Mouse (Mus musculus) C2C12 (cell line): ENCODE measurements around the gene Trcg1. TPM values are rescaled to one million over a fixed set of nuclear protein-coding genes. Genes with fewer than 3 reads are reported as not detected.

ENCODE experiments used
- H3K27me3 ChIP-seq: one replicate; pipeline ENCODE4 v1.6.1; 2011; ENCODE audit not compliant: control insufficient read depth, insufficient read depth, insufficient read length
- H3K36me3 ChIP-seq: one replicate; pipeline ENCODE4 v1.6.1; 2011; ENCODE audit not compliant: control insufficient read depth, insufficient read depth
- H3K4me3 ChIP-seq: one replicate; pipeline ENCODE4 v1.5.1; 2011; ENCODE audit warnings: mild to moderate bottlenecking, control low read depth; ENCODE audit not compliant: poor library complexity, insufficient read depth, severe bottlenecking
- H3K79me2 ChIP-seq: one replicate; pipeline ENCODE4 v1.6.1; 2011; ENCODE audit not compliant: control insufficient read depth, insufficient read depth
- H3K79me3 ChIP-seq: one replicate; pipeline ENCODE4 v1.6.1; 2011; ENCODE audit warnings: low read depth, control low read depth
- H3ac ChIP-seq: one replicate; pipeline ENCODE3; 2011; ENCODE audit warnings: low read depth; ENCODE audit not compliant: control insufficient read depth, insufficient read length
- CEBPB ChIP-seq: IDR thresholded peaks from one replicate; pipeline ENCODE4 v1.6.1; 2011; ENCODE audit warnings: low read depth, mild to moderate bottlenecking, control low read depth, moderate library complexity
- CTCF ChIP-seq: IDR thresholded peaks from one replicate; pipeline ENCODE4 v1.5.1; 2011; ENCODE audit not compliant: control insufficient read depth, insufficient read depth, insufficient read length
- FOSL1 ChIP-seq: IDR thresholded peaks from one replicate; pipeline ENCODE4 v1.8.0; 2011; ENCODE audit warnings: mild to moderate bottlenecking, low read length; ENCODE audit not compliant: poor library complexity, insufficient read depth, severe bottlenecking
- MAX ChIP-seq: IDR thresholded peaks from one replicate; pipeline ENCODE4 v1.6.1; 2011; ENCODE audit warnings: mild to moderate bottlenecking, control low read depth
- MYOD1 ChIP-seq: IDR thresholded peaks from one replicate; pipeline ENCODE4 v1.6.1; 2011; ENCODE audit warnings: low read depth; ENCODE audit not compliant: control insufficient read depth, insufficient read length
- MYOG ChIP-seq: IDR thresholded peaks from one replicate; pipeline ENCODE4 v1.6.1; 2011; ENCODE audit not compliant: control insufficient read depth, insufficient read length; ENCODE audit errors: extremely low read depth
- USF1 ChIP-seq: IDR thresholded peaks from one replicate; pipeline ENCODE4 v1.6.1; 2011; ENCODE audit warnings: low read depth, mild to moderate bottlenecking, control low read depth, moderate library complexity
- polyA plus RNA-seq: library from polyadenylated mRNA; unstranded; fragments of >200 nt; fragmentation: generic; extraction: Trizol; gene quantifications from one replicate; pipeline ENCODE4 v1.2.1, GENCODE M21; 2012; ENCODE audit warnings: missing spikeins

Gene Trcg1
- polyA plus RNA-seq, 1 experiment: not detected

DNA sequence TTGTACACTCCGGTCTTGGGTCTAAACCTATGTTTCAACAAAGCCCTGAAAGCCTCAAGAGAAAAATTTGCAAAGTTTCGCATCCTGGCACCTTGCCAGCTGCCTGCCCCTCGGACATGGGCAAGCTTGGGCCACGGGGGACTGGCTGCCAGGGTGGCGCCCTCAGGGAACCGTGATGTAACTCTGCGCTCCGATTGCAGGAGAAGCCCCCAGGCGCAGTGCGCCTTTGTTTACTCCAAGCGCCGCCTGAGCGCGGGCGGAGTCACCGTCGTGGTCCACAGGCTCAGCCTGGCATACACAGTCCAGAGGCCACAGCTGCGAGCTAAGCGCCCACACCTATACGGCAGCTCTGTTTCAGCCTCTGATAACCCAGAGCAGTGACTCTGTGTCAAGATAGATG is 45.2 kb downstream of the Trcg1 start:
- TF ChIP-seq FOSL1 (no peak), CTCF (no peak), USF1 (no peak), MYOD1 (no peak), MYOG (no peak), CEBPB (no peak), MAX (no peak)
- H3ac ChIP-seq: no peak overlapping the region
- H3K36me3 ChIP-seq: no peaks in the 10 kb centered on the region
- no peak overlapping the region for H3K4me3 ChIP-seq
- H3K27me3 ChIP-seq: no peaks in the 10 kb centered on the region
- no peaks in the 10 kb centered on the region for H3K79me3 ChIP-seq
- H3K79me2 ChIP-seq: no peaks in the 10 kb centered on the region

DNA sequence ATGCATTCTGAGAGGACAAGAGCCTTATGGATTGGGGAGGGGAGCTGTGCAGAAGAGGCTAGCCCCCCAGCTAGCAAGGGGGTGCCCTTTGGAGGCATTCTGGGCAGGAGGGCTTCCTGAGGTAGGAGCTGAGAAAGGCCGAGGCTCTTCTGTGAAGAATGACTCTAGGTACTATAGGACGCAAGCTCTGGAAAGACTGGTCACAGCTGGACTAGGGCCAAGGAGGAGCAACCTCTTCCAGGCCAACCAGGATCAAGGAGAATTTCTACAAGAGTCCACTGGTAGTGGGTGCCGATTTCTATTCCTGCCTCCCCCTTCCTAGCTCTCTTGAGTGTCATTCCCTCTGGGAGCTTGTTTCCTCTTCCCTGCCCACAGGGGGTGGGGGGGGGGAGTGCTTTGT is 46.3 kb downstream of the Trcg1 start:
- Histone ChIP-seq H3K27me3 (no peaks in the 10 kb centered on the region), H3ac (no peak overlapping the region), H3K36me3 (no peaks in the 10 kb centered on the region), H3K79me3 (no peaks in the 10 kb centered on the region), H3K4me3 (no peak overlapping the region), H3K79me2 (no peaks in the 10 kb centered on the region)
- TF ChIP-seq FOSL1 (no peak), CEBPB (no peak), MAX (no peak), USF1 (no peak), MYOD1 (no peak), MYOG (no peak), CTCF (no peak)

DNA sequence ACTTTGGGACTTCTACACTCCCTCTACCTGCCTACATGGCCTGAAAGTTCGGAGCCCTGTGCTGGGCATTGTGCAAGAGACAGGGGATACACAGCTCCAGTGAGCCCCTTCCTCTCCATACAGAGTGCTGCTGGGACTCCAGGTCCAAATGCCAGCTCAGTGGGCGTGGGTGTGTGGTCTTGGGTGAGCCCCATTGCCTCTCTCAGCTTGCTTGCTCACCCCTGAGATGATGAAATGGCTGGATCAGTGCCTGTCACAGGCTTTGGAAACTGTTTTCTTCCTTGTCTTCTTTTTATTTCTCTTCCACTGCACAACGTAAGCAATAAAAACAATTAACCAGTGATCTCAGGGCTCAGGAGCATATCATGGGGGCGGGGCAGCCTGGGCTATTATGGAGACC is 47.0 kb downstream of the Trcg1 start:
- Histone ChIP-seq H3ac (no peak overlapping the region), H3K79me3 (no peaks in the 10 kb centered on the region), H3K36me3 (no peaks in the 10 kb centered on the region), H3K79me2 (no peaks in the 10 kb centered on the region), H3K27me3 (no peaks in the 10 kb centered on the region), H3K4me3 (no peak overlapping the region)
- TF ChIP-seq MAX (no peak), MYOD1 (no peak), USF1 (no peak), FOSL1 (no peak), MYOG (no peak), CTCF (no peak), CEBPB (no peak)

DNA sequence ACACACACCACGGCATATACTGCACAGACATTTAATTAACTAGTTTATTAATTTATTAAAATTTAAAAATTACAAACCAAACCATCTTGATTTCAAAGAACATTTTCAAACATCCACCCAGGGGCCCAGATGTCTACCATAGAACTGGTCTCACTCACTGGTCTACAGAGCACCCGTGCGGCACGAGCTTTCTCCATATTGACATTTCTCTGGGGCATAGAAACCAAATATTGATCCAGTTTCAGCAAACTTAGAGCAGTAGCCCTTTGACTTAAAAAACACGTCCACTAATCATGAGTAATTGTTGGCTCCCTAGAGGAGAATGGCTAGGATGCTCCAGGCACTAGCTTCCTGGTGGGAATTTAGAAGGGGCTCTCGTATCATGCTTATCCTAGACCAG is 50.8 kb downstream of the Trcg1 start:
- no peak for TF ChIP-seq FOSL1
- TF ChIP-seq CTCF: no peak
- no peak for TF ChIP-seq MYOD1
- no peak for TF ChIP-seq MYOG

DNA sequence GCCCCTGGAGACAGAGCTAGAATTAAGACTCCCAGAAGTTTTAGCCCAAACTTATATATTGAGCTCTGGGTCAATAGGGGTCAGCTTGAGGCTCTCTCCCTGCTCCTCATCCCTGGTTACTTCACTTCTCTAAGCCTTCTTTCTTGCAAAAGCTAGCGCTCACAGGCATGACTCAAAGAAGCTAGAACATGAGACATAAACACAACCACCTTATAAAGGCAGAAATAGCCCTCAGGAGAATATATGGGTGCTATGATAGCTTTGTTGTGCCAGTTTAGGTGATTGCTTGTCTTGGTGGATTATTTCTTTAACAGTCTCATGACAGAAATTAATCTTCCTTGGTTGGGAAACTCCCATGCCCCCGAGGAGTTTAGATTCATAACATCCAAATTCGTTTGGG is 58.5 kb downstream of the Trcg1 start:
- Histone ChIP-seq H3ac (no peak overlapping the region), H3K36me3 (no peaks in the 10 kb centered on the region), H3K27me3 (no peaks in the 10 kb centered on the region), H3K4me3 (no peak overlapping the region), H3K79me2 (no peaks in the 10 kb centered on the region), H3K79me3 (no peaks in the 10 kb centered on the region)
- TF ChIP-seq FOSL1 (no peak), CTCF (no peak), USF1 (no peak)

More for the DNA sequence above, 50.8 kb downstream of the Trcg1 start:
- Histone ChIP-seq H3K79me3 (no peaks in the 10 kb centered on the region), H3K36me3 (no peaks in the 10 kb centered on the region), H3ac (no peak overlapping the region), H3K4me3 (no peak overlapping the region), H3K79me2 (no peaks in the 10 kb centered on the region), H3K27me3 (no peaks in the 10 kb centered on the region)

DNA sequence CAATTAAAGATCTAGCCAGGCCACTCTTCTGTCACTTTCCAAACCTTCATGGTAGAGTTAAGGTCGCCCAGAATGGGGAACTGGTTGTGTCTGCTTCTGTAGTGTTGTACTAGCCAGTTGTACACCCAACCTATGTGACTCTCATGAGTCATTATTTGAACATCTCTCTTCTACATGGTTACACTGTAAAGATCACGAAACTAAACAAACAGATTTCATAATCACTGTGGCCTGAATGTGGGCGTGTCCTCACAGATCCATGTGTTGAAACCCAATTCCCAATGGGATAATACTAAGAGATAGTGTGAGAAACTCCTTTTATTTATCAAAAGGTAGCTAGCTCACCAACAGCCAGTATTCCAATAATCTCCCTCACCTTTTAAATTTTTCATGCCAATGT is 59.3 kb downstream of the Trcg1 start:
- TF ChIP-seq MYOG: no peak
- peak; percentile 37 for TF ChIP-seq CEBPB
- no peaks in the 10 kb centered on the region for H3K79me2 ChIP-seq
- no peak overlapping the region for H3ac ChIP-seq
- H3K4me3 ChIP-seq: no peak overlapping the region
- no peaks in the 10 kb centered on the region for H3K36me3 ChIP-seq
- H3K79me3 ChIP-seq: no peaks in the 10 kb centered on the region
- no peaks in the 10 kb centered on the region for H3K27me3 ChIP-seq
